Mouse (Mus musculus) megakaryocyte, embryonic 14.5 days (primary cell): Measurements from ENCODE around the gene Rpl27a.

Experiments used
- FLI1 ChIP-seq: IDR thresholded peaks from 2 replicates; pipeline ENCODE4 v1.6.1; 2012; ENCODE audit warnings: low read length, inconsistent platforms, mixed read lengths
- GATA1 ChIP-seq: IDR thresholded peaks from 3 replicates; pipeline ENCODE4 v1.6.1; 2012; ENCODE audit warnings: mixed read lengths, low read length, inconsistent platforms, borderline replicate concordance

- TF ChIP-seq GATA1: no peak
- no peak for TF ChIP-seq FLI1
Measured at GRCm38 (mm10) chr7:109524442-109524744, 5.4 kb downstream of the Rpl27a start.
